Mouse (Mus musculus): ENCODE measurements around the gene Mob1a.

The Mob1a gene

GRCm38 (mm10) chr6:83381510-83382491 lies 56.0 kb downstream of the Mob1a start:
- peak; percentile 24 for DNase-seq (ENCODE audit: low read depth, low spot score)

- no peak for DNase-seq (ENCODE audit: low read depth, low spot score)
These were observed 59.8 kb downstream of the Mob1a start for GRCm38 (mm10) chr6:83385569-83386090.

GRCm38 (mm10) chr6:83392166-83392780 lies 66.5 kb downstream of the Mob1a start:
- DNase-seq (ENCODE audit: low read depth, low spot score), result no peak

Measured in CD4-positive, CD25-positive, alpha-beta regulatory T cell, adult 2 months (primary cell).